Mouse (Mus musculus): ENCODE results near the gene Prickle3.
"Not testable (repeated sequence)": the region's sequence is repeated elsewhere in the genome, so short reads cannot be mapped to it uniquely, and the experiment has no call there.

Gene Prickle3

DNA sequence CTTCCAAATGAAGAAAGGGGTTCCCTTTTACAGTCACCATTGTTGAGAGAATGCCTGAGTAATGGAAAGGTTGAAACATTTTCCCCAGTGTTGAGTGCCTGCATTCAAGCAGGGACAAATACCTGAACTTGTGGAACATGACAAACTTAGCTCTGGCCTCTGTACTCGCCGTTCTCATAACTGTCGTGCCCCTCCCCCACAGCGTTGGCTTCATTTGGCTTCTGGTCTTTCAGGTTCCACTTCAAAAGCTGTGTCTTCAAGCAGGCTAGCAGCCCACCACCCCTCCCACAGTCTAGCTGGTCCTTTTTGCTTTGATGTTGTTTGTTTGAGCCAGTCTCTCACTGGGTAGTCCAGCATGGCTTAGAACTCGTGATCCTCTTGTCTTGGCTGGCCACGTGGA is 15.7 kb downstream of the Prickle3 start:
- no peak for DNase-seq

DNA sequence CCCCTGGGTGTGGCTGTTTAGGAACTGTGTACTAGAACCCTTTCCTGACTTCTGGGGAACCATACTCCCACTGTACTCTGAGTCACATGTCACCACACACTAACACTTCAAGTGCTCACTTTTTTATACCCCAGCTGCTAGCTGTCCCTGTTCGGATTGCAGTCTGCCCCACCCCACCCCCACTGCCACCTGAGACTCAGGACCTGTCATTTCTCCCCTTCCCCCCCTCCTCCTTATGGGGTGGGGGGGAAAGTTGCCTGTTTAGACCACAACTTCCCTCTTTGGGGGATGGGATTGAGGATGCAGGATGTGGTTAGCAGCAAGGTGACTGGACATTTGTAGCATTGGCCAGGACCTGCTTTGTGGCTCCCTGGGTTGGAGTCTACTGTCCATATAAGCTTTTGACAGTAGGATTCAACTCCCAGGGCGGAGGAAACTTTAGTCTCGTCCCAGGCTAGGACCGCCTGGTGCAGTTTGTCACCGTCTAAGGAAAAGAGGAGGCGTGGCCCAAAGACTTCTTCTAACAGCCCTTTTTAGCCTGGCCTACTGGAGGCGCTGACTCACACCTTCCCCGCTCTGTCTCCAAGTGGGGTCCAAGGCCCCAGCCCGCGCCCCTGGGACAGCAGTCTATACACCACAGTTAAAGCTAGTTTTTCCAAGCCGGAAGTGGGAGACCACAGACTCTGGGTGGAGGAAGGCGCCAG is 16.7 kb downstream of the Prickle3 start:
- DNase-seq, result no peak

DNA sequence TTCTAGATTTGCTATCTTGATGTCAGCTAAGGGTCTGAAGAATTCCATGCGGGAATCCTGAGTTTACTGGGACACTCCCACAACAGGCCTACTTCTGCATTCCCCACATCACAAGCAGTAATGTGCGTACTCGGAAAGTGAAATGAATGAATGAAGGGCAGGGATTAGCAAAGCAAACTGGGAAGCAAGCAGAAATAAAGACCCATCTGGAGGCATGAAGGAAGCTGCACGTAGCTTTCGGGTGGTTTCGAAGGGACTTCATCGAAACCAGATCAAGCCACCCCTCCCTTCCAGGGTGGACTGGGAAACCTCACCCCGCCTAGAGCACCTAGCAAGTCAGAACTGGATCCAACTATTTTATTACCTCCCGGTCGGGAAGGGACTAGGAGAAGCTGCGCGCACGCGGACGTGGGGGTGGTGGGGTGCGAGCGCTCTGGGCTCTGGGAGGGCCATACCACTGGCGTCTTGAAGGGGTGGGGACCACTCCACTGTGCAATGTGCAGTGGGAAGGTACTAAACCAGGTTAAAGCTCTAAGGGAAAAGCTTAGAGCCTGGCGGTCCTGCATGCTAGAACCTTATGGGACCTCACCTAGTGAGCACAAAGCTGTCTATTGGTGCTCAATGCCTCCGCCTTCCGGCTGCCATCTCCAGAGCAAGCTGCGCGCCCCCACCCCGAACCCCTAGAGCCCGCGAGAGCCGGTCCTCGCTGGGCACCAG is 17.4 kb downstream of the Prickle3 start:
- DNase-seq, result no peak

DNA sequence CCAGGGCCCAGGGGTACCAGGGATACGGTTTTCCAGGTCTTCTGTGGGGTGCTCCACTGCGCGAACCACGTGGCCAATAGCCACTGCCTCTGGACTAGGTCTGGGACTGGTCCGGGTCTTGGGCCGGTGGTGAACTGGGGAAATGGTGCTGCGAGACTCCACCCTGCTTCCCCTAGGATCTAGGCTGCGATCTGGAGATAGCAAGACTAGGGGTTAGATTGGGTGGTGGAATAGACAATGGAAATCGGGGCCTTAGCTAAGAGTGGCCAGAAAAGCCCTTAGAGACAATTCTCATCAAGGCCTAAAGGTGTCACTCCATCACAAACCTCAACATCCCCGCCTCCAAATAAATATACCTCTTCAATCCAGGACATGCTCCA is 17.9 kb downstream of the Prickle3 start:
- DNase-seq, result no peak

DNA sequence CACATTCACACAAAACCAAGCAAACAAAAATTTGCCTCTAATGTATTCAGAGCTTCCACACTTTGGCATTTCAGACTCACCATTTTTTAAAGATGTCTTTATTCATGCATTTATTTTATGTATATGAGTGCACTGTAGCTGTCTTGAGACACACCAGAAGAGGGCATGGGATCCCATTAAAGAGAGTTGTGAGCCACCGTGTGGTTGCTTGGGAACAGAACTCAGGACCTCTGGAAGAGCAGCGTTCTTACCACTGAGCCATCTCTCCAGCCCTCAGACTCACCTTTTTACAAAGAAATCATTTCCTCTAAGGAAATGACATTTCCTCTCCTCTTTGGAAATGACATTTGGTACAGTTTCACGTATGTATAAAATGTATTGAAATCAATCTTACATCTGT is 21.9 kb downstream of the Prickle3 start:
- DNase-seq, result no peak

DNA sequence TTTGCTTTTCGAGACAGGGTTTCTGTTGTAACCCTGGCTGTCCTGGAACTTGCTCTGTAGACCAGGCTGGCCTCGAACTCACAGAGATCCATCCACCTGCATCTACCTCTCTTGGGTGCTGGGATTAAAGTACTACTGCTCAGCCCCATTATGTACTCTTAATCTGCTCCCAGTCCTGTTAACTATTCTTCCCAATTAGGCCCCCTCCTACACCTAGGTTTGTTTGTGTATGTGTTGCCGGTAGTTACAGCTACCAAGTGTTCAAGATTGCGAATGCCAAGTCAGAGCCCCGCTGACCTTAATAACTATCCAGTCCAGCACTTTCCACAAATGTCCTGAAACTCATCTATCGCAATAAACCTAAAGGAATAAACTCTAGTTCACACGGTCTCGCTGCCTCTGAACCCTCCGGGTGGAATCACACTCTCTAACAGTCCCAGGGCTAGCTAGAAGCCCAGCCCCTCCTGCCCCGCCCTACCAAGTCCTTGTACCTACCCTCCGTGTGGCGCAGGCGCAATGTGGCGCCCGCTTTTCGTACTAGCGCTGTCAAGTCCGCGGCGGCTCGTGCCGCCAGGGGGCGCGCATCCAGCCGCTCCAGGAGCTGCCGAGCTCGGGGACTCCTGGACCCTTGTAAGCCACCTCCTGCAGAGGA is 22.5 kb downstream of the Prickle3 start:
- peak; percentile 88 to 89 for DNase-seq

DNA sequence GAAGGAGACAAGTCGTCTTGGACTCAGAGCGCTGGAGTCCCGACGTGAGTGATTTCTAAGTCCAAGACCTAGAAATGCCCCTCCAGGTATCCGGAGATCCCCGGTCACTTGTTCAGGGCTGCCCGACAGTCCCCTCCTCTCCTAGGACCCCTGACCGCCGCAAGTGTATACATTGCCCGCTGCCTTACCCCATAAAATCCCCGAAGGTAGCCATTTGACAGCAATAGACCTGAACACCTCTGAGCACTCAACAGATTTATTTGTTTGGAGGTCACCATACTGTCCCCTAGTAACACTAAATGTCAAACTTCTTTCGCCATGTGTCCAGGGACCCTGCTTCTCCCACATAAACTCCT is 23.0 kb downstream of the Prickle3 start:
- DNase-seq, result no peak

DNA sequence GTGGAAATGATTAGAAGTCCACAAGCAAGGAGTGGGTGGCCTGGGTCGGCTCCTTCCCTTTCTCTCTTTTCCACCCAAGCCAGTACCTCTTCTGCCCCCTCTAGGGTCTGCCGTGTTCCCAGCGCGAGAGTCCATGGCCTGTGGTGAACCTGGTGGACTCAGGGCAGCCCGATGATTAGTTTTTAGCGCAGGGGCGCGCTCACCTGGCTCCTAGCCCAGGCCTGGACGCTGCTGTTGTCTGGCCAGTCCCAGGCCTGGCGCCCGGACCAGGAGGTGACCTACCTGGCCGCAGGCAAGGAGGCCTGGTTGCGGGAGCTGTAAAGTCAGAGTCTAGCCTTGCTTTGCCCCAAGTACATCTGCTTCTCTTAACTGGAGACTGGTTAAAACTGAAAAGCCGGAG is 23.8 kb downstream of the Prickle3 start, which contains the start of gene Magix:
Gene Magix (minus strand): TSS at position 388 of the 400 bp plus-strand sequence.
- DNase-seq, result peak; percentile 43 to 60

DNA sequence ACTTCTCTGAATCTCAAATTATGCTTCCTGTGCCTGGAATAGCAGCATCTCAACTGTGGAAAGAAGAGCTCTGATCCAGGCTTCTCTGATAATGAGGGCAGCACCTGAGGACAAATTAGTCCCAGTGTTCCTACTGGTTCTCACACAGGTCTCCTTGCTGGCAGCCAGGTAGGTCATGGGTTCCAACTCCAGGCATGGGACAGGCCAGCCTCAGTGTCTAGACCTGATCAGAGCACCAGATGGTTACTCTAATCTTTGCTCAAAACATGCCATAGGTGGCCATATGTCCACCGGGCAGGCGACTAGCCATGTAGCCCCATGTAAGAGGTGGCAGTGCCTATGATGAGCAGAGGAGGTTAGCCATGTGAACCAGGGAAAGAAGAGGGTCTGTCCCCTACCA is 31.3 kb downstream of the Prickle3 start:
- peak; percentile 22 to 36 for DNase-seq

DNA sequence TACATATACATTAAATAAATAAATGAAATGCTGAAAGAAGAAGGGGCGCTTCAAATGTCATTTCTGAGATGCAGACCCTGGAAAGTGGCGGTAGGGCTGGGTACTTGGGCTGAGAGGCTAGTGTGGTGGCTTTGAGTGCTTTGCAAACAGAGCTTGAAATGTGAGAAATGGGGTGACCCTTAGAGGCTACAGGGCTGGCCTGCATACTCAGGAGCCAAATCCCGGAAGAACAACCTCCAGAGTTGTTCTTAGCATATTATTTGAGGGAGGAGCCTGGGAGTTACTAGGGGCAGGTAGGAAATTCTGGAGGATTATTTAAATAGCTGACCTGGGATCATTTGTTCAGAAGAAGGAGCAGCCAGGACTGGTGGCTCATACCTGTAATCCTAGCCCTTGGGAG is 33.4 kb downstream of the Prickle3 start:
- no peak for DNase-seq

DNA sequence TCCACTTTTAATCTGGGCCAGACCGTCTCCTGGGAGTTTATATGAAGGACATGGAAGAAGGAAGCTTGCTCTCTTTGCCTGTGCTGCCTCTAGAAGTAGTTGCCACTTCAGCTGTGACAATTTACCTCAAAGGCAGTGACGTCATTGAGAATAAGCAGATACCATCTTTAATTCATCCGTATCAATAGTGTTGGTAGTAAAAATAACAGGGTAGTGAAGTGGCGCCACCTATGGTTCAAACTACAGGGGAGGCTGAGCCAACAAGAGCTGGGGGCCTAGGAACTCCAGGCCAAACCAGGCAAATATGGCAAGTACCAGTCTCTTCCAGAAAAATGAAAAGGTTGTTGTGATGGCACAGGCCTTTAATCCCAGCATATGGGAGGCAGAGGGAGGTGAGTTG is 35.8 kb downstream of the Prickle3 start:
- DNase-seq, result peak; percentile 24 to 28

DNA sequence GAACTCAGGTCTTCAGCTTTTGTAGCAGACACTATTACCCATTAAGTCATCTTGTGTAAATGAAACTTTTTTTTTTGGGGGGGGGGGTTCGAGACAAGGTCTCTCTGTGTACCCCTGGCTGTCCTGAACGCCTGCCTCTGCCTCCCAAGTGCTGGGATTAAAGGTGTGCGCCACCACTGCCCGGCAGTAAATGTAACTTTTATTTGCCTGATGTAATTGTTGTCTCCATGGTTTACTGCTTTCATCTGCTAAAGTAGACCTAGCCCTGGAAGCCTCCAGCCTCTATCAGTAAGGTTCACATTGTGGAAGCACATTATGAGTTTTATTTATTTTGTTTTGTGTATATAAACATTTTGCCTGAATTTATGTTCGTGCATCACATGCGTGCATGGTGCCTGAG is 39.5 kb downstream of the Prickle3 start:
- DNase-seq, result no peak

DNA sequence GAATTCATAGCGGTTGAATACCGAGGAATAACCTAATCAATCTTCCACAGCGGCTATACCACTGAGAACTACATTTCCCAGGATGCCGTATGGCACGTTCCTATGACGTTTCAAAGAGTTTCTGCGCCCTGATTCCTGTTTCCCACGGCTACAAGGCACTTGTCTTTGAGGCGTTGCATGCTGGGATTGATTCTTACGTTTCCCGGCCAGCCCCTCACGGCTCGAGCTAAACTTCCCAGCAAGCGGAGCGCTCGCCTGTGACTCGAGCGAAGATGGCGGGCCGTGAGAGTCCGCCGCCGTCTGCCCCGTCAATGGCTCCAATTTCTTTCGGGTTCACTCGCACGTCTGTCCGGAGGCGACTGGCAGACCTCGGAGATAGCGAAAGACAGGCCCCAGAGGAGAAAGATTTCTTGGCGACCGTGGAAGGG is 39.9 kb downstream of the Prickle3 start, which contains the start of gene Gpkow:
Gene Gpkow (plus strand): TSS at position 178 of the 428 bp plus-strand sequence.
- DNase-seq, result peak; percentile 76 to 82

DNA sequence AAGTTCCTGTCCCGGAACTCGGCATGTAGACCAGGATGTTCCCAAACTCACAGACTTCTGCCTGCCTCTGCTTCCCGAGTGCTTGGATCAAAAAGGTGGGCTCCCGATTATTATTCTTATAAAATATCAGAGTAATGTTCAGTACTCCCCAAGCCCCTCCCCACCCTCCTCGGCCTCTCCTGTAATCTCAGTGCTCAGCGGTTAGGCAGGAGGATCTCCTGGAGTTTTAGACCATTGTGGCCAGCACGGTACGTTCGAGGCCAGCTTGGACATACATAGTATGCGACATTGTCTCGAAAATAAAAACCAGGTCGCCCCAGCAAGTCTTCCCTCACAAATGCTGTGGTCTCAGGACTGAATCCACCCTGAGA is 56.7 kb downstream of the Prickle3 start:
- not testable (repeated sequence) for DNase-seq

DNA sequence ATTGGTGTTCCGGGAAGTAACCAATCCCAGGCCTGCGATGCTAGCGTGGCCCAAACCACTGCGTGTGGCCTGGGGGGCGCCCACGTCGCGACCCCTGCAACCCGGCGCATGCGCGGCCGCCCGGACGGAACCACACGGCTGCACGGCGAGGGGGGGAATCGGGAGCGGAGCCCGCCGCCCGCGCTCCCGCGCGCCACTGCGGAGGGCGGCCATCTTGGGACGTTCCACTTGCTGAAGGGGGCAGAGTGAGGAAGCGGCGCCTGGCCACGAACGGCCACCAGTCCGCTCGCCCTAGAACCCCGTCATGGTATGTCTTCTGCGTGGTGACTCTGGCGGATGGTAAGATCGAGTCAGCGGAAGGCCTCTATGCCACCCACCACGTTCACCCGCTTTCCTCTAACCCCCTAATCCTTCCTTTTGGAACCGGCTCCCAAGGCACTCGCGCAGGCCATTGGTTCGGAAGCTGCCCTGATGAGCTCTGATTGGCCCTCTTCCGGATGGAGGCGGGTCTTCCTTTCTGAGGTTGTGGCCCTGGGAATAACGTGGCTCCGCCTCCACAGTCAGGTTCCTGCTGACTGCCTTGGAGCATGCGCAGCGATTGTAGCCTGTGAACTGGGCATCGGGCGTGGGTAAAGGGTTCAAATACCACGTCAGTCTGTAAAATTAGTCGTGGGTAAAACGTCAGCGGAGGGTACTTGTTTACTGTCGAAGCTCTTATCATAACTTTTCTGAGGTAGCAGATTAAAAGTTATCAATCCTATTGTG is 57.3 kb downstream of the Prickle3 start, which contains the start of gene Wdr45:
Gene Wdr45 (plus strand): TSS at position 199 of the 765 bp plus-strand sequence.
- peak; percentile 92 for DNase-seq

DNA sequence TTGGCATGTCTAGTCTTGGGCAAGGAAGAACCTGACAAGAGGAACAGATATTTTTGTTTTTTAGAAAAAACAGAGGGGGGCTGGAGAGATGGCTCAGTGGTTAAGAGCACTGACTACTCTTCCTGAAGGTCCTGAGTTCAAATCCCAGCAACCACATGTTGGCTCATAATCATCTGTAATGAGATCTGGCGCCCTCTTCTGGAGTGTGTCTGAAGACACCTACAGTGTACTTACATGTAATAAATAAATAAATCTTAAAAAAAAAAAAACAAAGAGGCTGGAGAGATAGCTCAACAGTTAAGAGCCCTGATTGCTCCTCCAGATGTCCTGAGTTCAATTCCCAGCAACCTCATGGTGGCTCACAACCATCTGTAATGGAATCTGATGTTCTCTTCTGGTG is 59.0 kb downstream of the Prickle3 start:
- not testable (repeated sequence) for DNase-seq
